Mouse (Mus musculus): ENCODE data around the gene Gm13289.
"Not testable (repeated sequence)": the region's sequence is repeated elsewhere in the genome, so short reads cannot be mapped to it uniquely, and the experiment has no call there.

DNA sequence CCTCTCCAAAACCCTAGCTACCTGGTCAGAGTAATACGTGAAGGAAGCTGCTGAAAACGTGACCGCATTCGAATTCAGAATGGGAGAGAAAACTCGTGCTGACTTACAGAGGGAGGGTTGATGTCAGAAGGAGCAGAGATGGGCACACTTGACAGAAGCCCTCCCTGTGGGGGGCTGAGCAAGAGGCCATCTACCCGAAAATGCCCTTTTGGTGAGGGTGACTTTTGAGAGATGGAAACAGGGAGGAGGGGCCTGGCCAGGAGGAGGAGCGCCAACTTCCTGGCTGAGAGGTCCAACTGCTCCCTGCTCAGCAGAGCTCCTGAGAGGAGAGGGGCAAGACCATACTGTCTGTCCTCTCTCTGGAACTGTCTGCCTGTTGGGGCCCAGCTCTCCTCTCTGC, 5.1 kb downstream of the Gm13289 start, which contains the start of gene Ifnz:
- not testable (repeated sequence) for TF ChIP-seq E2F4 (IDR thresholded peaks at IDR 0.05; ENCODE audit: insufficient read depth); POLR2A (IDR thresholded peaks at IDR 0.05; ENCODE audit: insufficient read length, low read depth); TCF12 (IDR thresholded peaks at IDR 0.05; ENCODE audit: insufficient read depth, poor library complexity, severe bottlenecking); MAX (IDR thresholded peaks at IDR 0.05; ENCODE audit: low read depth)

Measured in myocyte (in vitro differentiated cells).